Mouse (Mus musculus) lung, postnatal 14 days (tissue): Measurements from ENCODE around the gene Mylk4.

ENCODE experiments used
- DNase-seq: peaks from one replicate; pipeline ENCODE4 v3.0.0; 2021

Mylk4 gene

GRCm38 (mm10) chr13:32705315-32705714 is 78.4 kb downstream of the Mylk4 start:
- no peak for DNase-seq

GRCm38 (mm10) chr13:32704911-32705310 is 78.8 kb downstream of the Mylk4 start:
- DNase-seq = no peak

- DNase-seq = no peak
Observed at GRCm38 (mm10) chr13:32701564-32701963, 82.2 kb downstream of the Mylk4 start.

GRCm38 (mm10) chr13:32699376-32699775 is 84.4 kb downstream of the Mylk4 start:
- no peak for DNase-seq

- DNase-seq = no peak
Observed at GRCm38 (mm10) chr13:32698956-32699355, 84.8 kb downstream of the Mylk4 start.

GRCm38 (mm10) chr13:32693886-32694455 is 89.8 kb downstream of the Mylk4 start:
- DNase-seq = no peak

GRCm38 (mm10) chr13:32692563-32692962 is 91.2 kb downstream of the Mylk4 start:
- no peak for DNase-seq

- DNase-seq = no peak
Observed at GRCm38 (mm10) chr13:32690279-32690678, 93.5 kb downstream of the Mylk4 start.

GRCm38 (mm10) chr13:32680868-32681515 is 102.8 kb downstream of the Mylk4 start:
- peak; percentile 76 for DNase-seq

- no peak for DNase-seq
Observed at GRCm38 (mm10) chr13:32680121-32680551, 103.6 kb downstream of the Mylk4 start.

GRCm38 (mm10) chr13:32678998-32679397 is 104.8 kb downstream of the Mylk4 start:
- DNase-seq = no peak

- DNase-seq = no peak
Observed at GRCm38 (mm10) chr13:32670782-32671181, 113.0 kb downstream of the Mylk4 start.

- DNase-seq = no peak
Observed at GRCm38 (mm10) chr13:32668296-32668695, 115.5 kb downstream of the Mylk4 start.

- no peak for DNase-seq
Observed at GRCm38 (mm10) chr13:32667386-32667785, 116.4 kb downstream of the Mylk4 start.

- peak; percentile 50 for DNase-seq
Observed at GRCm38 (mm10) chr13:32662041-32662440, 121.7 kb downstream of the Mylk4 start.

GRCm38 (mm10) chr13:32660294-32660693 is 123.5 kb downstream of the Mylk4 start:
- no peak for DNase-seq

- no peak for DNase-seq
Observed at GRCm38 (mm10) chr13:32659271-32659670, 124.5 kb downstream of the Mylk4 start.

- DNase-seq = no peak
Observed at GRCm38 (mm10) chr13:32657583-32657982, 126.2 kb downstream of the Mylk4 start.
